Mouse (Mus musculus) neural tube, embryonic 15.5 days (tissue): ENCODE measurements around the gene Slc35c1. TPM values are rescaled to one million over a fixed set of nuclear protein-coding genes. Genes with fewer than 3 reads are reported as not detected.

Experiments
- ATAC-seq: fragments of 200-750 bp; cut with Nextera tagmentation; 2 replicates; pipeline ENCODE4 v1.8.0; 2017; ENCODE audit warnings: mild to moderate bottlenecking, moderate TSS enrichment, moderate library complexity; ENCODE audit not compliant: low FRiP score
- H3K27ac ChIP-seq: fragments of 300-500 bp; sonication (generic); replicated peaks from 2 replicates; pipeline ENCODE4 v1.5.1; 2015; ENCODE audit warnings: mild to moderate bottlenecking, inconsistent platforms
- H3K27me3 ChIP-seq: fragments of 300-500 bp; sonication (generic); replicated peaks from 2 replicates; pipeline ENCODE4 v1.6.1; 2015; ENCODE audit warnings: inconsistent platforms
- H3K36me3 ChIP-seq: fragments of 300-500 bp; sonication (generic); 2 replicates; pipeline ENCODE4 v1.6.1; 2015; ENCODE audit warnings: inconsistent platforms
- H3K4me1 ChIP-seq: fragments of 300-500 bp; sonication (generic); 2 replicates; pipeline ENCODE4 v1.6.1; 2015; ENCODE audit warnings: inconsistent platforms
- H3K4me2 ChIP-seq: fragments of 300-500 bp; sonication (generic); 2 replicates; pipeline ENCODE4 v1.6.1; 2015; ENCODE audit warnings: inconsistent platforms, mild to moderate bottlenecking, moderate library complexity
- H3K4me3 ChIP-seq: fragments of 300-500 bp; sonication (generic); replicated peaks from 2 replicates; pipeline ENCODE4 v1.5.1; 2015; ENCODE audit warnings: mild to moderate bottlenecking, inconsistent platforms
- H3K9ac ChIP-seq: fragments of 300-500 bp; sonication (generic); replicated peaks from 2 replicates; pipeline ENCODE4 v1.6.1; 2015; ENCODE audit warnings: mild to moderate bottlenecking, inconsistent platforms
- H3K9me3 ChIP-seq: fragments of 300-500 bp; sonication (generic); replicated peaks from 2 replicates; pipeline ENCODE4 v1.6.1; 2016; ENCODE audit warnings: inconsistent platforms
- WGBS: fragments of 180-500 bp; shearing (Covaris S2); methylation state at CpG from one replicate; pipeline ENCODE4 v1.1.7; 2015; ENCODE audit warnings: mixed read lengths; 5-methylcytosine and 5-hydroxymethylcytosine counted together
- polyA plus RNA-seq: library from polyadenylated mRNA; unstranded; fragments of >200 nt; fragmentation: Nextera tagmentation; extraction: Ambion mirVana; gene quantifications from 2 replicates; pipeline ENCODE4 v1.2.1, GENCODE M21; 2015

The Slc35c1 gene
- polyA plus RNA-seq, result 16.6 and 22.1 TPM in 2 replicates

DNA sequence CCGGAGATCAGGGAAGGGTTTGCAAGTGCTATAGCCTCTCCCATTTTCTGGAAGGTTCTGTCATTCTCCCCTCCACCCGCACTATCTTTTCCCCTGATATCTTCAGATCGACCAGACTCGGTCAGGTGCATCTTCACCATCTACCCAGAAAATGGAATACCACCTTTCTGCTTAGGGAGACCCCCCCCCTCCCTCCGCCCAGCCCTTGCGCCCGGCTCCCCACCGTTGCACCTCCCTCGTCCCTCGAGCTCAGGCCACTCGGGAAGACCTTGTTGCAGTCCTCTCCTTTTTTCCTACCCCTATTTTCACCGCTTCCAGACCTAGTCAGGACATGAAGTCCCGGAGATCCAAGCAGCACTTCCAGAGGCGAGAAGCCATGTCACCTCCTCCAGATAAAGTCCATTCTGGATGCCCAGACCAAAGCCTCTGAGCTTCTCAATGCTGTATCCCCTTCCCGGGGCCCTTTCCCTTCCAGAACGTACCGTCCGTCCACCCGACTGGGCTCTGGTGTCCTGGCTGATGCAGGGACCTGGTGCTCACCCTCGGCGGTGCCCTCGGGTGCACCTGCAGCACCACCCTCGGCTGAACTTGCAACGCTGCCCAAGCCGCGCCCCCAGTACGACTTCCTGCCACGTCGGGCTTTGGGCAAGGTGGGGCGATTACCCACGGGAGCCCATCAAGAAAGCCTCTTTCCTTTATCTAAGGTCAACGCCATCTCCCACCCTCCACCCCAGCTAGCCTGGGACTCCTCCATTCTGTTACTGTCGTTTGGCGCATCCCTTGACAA lies at the start of gene Slc35c1:
Gene Slc35c1 (minus strand): TSS at position 618 of the 787 bp plus-strand sequence.
- ATAC-seq, result peak; percentile 60
- 2% methylated on average over 34 of the region's 34 CpGs for WGBS
- Histone ChIP-seq H3K4me2 (peak within 1 kb of the TSS; percentile 90), H3K9ac (peak within 1 kb of the TSS; percentile 48), H3K27ac (peak within 1 kb of the TSS; percentile 62), H3K36me3 (no peaks in the 10 kb centered on the region), H3K9me3 (no peaks in the 10 kb centered on the region), H3K4me1 (peaks cover 48% of the 10 kb centered on the region), H3K27me3 (peaks cover 20% of the 10 kb centered on the region), H3K4me3 (peak within 1 kb of the TSS; percentile 52)

DNA sequence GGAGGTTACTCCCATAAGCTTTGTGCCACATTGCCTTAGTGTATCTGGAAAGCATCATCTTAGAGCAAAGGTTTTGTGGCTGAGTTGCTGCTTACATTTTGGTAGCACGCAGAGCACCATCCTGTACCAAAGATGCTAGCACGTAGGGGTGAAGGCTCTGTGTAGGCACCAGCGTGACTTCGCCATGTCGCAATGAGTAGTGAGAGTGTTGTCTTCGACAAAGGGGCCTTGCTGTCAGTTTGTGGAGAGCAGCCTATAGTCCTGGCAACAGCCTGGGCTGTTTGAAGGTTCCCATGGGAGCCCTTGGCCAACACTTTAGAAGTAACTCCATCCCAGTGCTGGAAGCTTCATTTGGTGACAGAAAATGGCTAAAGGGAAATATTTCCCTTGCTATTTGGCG lies 45.0 kb upstream of the Slc35c1 start:
- H3K4me1 ChIP-seq, result peaks cover under 1% of the 10 kb centered on the region
- H3K9me3 ChIP-seq, result no peaks in the 10 kb centered on the region
- no peak for ATAC-seq
- H3K4me3 ChIP-seq, result no peak overlapping the region
- H3K9ac ChIP-seq, result no peak overlapping the region
- H3K36me3 ChIP-seq, result no peaks in the 10 kb centered on the region
- H3K4me2 ChIP-seq, result no peak overlapping the region
- H3K27me3 ChIP-seq, result no peaks in the 10 kb centered on the region
- WGBS, result 94% methylated on average over 7 of the region's 7 CpGs
- H3K27ac ChIP-seq, result no peak overlapping the region

DNA sequence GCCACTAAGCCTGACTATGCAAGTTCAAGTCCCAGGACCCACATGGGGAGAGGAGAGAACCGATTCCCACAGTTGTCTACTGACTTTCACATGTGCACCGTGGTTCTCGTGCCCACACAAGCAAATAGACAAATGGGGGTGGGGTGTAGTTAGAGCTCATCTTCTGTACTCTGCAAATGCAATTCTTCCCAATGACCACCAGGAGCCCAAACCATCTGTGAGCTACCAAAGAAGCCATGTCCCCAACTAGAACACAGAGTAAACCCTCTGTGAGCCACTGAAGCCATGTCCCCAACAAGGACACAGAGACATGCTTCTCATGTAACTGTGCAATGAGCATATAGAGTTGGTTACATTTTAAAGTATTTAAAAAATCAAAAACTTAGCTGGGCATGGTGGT lies 43.1 kb upstream of the Slc35c1 start:
- Histone ChIP-seq H3K36me3 (no peaks in the 10 kb centered on the region), H3K9ac (no peak overlapping the region), H3K9me3 (no peaks in the 10 kb centered on the region), H3K27me3 (no peaks in the 10 kb centered on the region), H3K4me2 (no peak overlapping the region), H3K27ac (no peak overlapping the region), H3K4me3 (no peak overlapping the region), H3K4me1 (peaks cover 13% of the 10 kb centered on the region)
- 80% methylated on average over 3 of the region's 3 CpGs for WGBS
- no peak for ATAC-seq

GRCm38 (mm10) chr2:92499701-92500322 lies 39.5 kb upstream of the Slc35c1 start:
- H3K4me1 ChIP-seq, result peaks cover 30% of the 10 kb centered on the region
- WGBS, result 28% methylated on average over 3 of the region's 3 CpGs
- H3K9ac ChIP-seq, result no peak overlapping the region
- no peaks in the 10 kb centered on the region for H3K9me3 ChIP-seq
- H3K27me3 ChIP-seq, result no peaks in the 10 kb centered on the region
- peak overlapping the region; percentile 66 for H3K27ac ChIP-seq
- peak; percentile 85 for ATAC-seq
- no peaks in the 10 kb centered on the region for H3K36me3 ChIP-seq
- no peak overlapping the region for H3K4me3 ChIP-seq
- no peak overlapping the region for H3K4me2 ChIP-seq

GRCm38 (mm10) chr2:92497112-92497511 lies 36.8 kb upstream of the Slc35c1 start:
- no peaks in the 10 kb centered on the region for H3K36me3 ChIP-seq
- H3K9me3 ChIP-seq, result no peaks in the 10 kb centered on the region
- H3K4me2 ChIP-seq, result no peak overlapping the region
- 74% methylated on average over 5 of the region's 5 CpGs for WGBS
- H3K9ac ChIP-seq, result no peak overlapping the region
- no peak for ATAC-seq
- no peak overlapping the region for H3K4me3 ChIP-seq
- H3K4me1 ChIP-seq, result peaks cover 46% of the 10 kb centered on the region
- no peak overlapping the region for H3K27ac ChIP-seq
- no peaks in the 10 kb centered on the region for H3K27me3 ChIP-seq

- ATAC-seq, result no peak
- H3K4me1 ChIP-seq, result peaks cover 49% of the 10 kb centered on the region
- no peak overlapping the region for H3K4me2 ChIP-seq
- H3K36me3 ChIP-seq, result no peaks in the 10 kb centered on the region
- H3K4me3 ChIP-seq, result no peak overlapping the region
- H3K9me3 ChIP-seq, result no peaks in the 10 kb centered on the region
- 45% methylated on average over 10 of the region's 10 CpGs for WGBS
- no peak overlapping the region for H3K9ac ChIP-seq
- H3K27ac ChIP-seq, result no peak overlapping the region
- H3K27me3 ChIP-seq, result no peaks in the 10 kb centered on the region
Measured at GRCm38 (mm10) chr2:92496681-92497080, 36.3 kb upstream of the Slc35c1 start.

DNA sequence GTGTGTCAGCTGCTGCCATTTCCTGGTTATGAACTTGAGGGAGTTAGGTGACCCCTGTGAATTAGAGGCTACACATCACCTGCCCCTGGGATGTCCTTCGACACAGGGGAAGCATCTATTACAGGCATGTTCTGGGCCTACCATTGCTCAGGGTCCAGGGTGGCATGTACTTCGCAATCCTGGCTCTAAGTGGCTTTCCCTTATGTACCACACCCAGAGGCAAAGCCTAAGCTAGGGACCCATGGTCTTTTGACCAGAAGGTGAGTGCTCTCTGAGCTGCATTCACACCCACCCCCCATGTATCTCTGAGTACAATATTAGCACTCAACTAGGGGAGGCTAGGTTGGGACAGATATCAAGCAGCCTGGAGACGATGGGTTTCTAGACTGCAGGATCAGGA lies 34.6 kb upstream of the Slc35c1 start:
- Histone ChIP-seq H3K9me3 (no peaks in the 10 kb centered on the region), H3K4me1 (peaks cover 45% of the 10 kb centered on the region), H3K9ac (no peak overlapping the region), H3K27ac (no peak overlapping the region), H3K4me2 (no peak overlapping the region), H3K36me3 (no peaks in the 10 kb centered on the region), H3K27me3 (no peaks in the 10 kb centered on the region), H3K4me3 (no peak overlapping the region)
- ATAC-seq, result no peak
- 95% methylated on average over 3 of the region's 3 CpGs for WGBS

GRCm38 (mm10) chr2:92494423-92494822 lies 34.1 kb upstream of the Slc35c1 start:
- Histone ChIP-seq H3K36me3 (no peaks in the 10 kb centered on the region), H3K9me3 (no peaks in the 10 kb centered on the region), H3K9ac (no peak overlapping the region), H3K27me3 (no peaks in the 10 kb centered on the region), H3K4me1 (peaks cover 40% of the 10 kb centered on the region), H3K4me2 (no peak overlapping the region), H3K27ac (no peak overlapping the region), H3K4me3 (no peak overlapping the region)
- no peak for ATAC-seq
- WGBS, result 42% methylated on average over 8 of the region's 8 CpGs

DNA sequence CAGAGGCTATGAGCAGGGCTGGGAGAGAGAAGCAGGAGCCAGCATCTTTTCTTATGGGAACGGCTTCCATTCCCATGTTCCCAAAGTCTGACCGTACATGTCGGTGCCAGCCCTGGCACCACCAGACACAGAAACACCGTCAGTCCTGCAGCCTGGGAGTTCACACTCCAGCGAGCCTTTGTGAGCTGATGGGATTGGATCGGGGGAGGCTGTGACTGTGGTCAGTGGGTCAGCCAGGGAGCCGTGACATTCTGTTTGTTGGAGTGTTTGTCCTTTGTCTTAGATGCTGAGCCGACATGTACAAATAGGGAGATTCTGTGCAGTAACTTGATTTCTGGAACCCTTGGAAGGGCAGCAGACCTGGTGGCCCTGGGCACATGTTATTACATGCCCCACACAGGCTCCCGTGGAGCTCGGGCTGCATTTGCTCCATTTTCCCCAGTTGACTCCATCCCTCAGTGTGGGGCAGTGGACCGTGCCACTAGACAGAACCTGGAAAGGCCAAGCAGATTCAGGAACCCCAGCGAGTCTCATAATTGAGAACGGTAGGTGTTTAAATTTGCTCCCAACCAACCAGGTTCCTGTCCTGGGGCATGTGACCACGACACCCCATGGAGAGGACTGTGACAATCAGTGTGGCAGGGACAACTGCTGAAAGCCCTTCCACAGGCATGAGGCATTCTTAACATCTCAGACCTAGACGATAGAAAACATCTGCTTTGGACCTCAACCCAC lies 33.5 kb upstream of the Slc35c1 start:
- Histone ChIP-seq H3K27ac (no peak overlapping the region), H3K27me3 (no peaks in the 10 kb centered on the region), H3K9ac (no peak overlapping the region), H3K4me3 (no peak overlapping the region), H3K4me1 (peaks cover 37% of the 10 kb centered on the region), H3K4me2 (no peak overlapping the region), H3K36me3 (no peaks in the 10 kb centered on the region), H3K9me3 (no peaks in the 10 kb centered on the region)
- WGBS, result 65% methylated on average over 15 of the region's 15 CpGs
- no peak for ATAC-seq

DNA sequence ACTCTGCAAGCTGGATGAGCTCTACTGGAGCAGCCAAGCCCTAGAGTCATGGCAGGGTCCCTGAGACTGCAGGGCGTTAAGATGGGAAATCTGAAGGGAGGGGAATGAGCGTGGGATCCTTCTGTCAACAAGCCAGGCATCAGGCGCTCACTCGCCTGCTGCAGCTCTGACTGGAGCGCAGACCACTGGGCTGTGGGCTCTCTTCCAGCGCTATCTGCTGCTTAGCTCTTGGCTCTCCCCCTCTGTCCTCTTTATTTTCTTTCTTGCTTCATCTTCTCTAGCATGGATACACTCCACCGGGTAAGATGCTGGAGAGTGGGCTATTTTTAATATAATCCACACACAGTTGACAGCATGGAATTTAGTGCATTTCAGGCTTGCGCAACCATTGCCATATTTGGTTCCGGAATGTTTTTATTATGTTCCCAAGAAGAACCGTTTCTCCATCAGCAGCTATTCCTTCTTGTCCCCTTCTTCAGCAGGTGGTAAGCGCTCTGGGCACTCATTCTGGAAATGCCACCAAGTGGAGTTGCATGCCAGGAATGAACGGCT lies 31.7 kb upstream of the Slc35c1 start:
- Histone ChIP-seq H3K9me3 (no peaks in the 10 kb centered on the region), H3K27me3 (no peaks in the 10 kb centered on the region), H3K9ac (no peak overlapping the region), H3K4me3 (no peak overlapping the region), H3K4me1 (peaks cover 42% of the 10 kb centered on the region), H3K4me2 (no peak overlapping the region), H3K36me3 (no peaks in the 10 kb centered on the region), H3K27ac (0 out of 2 replicates have a peak overlapping the region, but pooled peaks have one; percentile 0)
- 66% methylated on average over 12 of the region's 12 CpGs for WGBS
- no peak for ATAC-seq

GRCm38 (mm10) chr2:92490541-92490940 lies 30.2 kb upstream of the Slc35c1 start:
- 78% methylated on average over 10 of the region's 10 CpGs for WGBS
- H3K4me1 ChIP-seq, result peaks cover 44% of the 10 kb centered on the region
- H3K4me3 ChIP-seq, result no peak overlapping the region
- H3K4me2 ChIP-seq, result no peak overlapping the region
- no peak for ATAC-seq
- H3K9ac ChIP-seq, result no peak overlapping the region
- no peaks in the 10 kb centered on the region for H3K36me3 ChIP-seq
- no peaks in the 10 kb centered on the region for H3K27me3 ChIP-seq
- no peak overlapping the region for H3K27ac ChIP-seq
- H3K9me3 ChIP-seq, result no peaks in the 10 kb centered on the region
